In genomic region chr4:116221140-116221851, GRCm38 (mm10) we compare ENCODE assay signal across 8 mouse cellular contexts. TPM values are rescaled to one million over a fixed set of nuclear protein-coding genes. Genes with fewer than 3 reads are reported as not detected.
DNase-seq lines count a peak whose midpoint lies in the region; ATAC-seq and TF ChIP-seq lines count a peak whose summit lies in the region.

TSS of gene Pik3r3 (plus strand) at chr4:116221618.

- no peak for TF ChIP-seq CTCF in Patski (IDR thresholded peaks at IDR 0.05)

- CTCF ChIA-PET in Patski (lab: Charles Lee) = interaction anchor here (1.4 kb wide), 1 partner anchor 9 kb away, joined by 3 read pairs; no protein-coding TSS in a partner anchor

- H3K36me3 ChIP-seq in hindbrain, embryonic 13.5 days = no peaks in the 10 kb centered on the region

- peak within 1 kb of the TSS; percentile 77 for H3K4me3 ChIP-seq in hindbrain, embryonic 13.5 days

- peak; percentile 99 for ATAC-seq in Patski
- ATAC-seq in hindbrain, embryonic 13.5 days (ENCODE audit: low FRiP score) = peak; percentile 99

- no peaks in the 10 kb centered on the region for H3K9me3 ChIP-seq in hindbrain, embryonic 13.5 days

- in situ Hi-C loops in Patski (cut with MboI; ENCODE audit: low pct_unique_long_range_greater_than_20kb) = no loop called here

- POLR2A ChIA-PET in Patski (lab: Charles Lee) = no interaction called here

- H3K27ac ChIP-seq in hindbrain, embryonic 13.5 days = peak within 1 kb of the TSS; percentile 100

- DNase-seq in Patski (ENCODE audit: low read depth, low spot score) = peak; percentile 88
- peak; percentile 99 for DNase-seq in cerebellum, postnatal 14 days
- peak; percentile 98 to 99 for DNase-seq in frontal cortex, postnatal 14 days (ENCODE audit: low spot score in 2 of 2)
- DNase-seq in layer of hippocampus, postnatal 25 days (ENCODE audit: extremely low spot score in 1 of 2, low spot score in 1 of 2) = peak; percentile 97 to 99
- peak; percentile 99 for DNase-seq in lung, postnatal 25 days (ENCODE audit: low spot score)
- DNase-seq in retina, embryonic 14.5 days (ENCODE audit: low spot score) = peak; percentile 99
- DNase-seq in thymus, postnatal 4 days = peak; percentile 96

- peak within 1 kb of the TSS; percentile 56 for H3K4me2 ChIP-seq in hindbrain, embryonic 13.5 days

- peaks cover 14% of the 10 kb centered on the region for H3K4me1 ChIP-seq in hindbrain, embryonic 13.5 days (replicated peaks)

- under 1% methylated on average over 53 of the region's 53 CpGs for WGBS in hindbrain, embryonic 13.5 days

- no peaks in the 10 kb centered on the region for H3K27me3 ChIP-seq in Patski
- H3K27me3 ChIP-seq in hindbrain, embryonic 13.5 days = no peaks in the 10 kb centered on the region

- H3K9ac ChIP-seq in hindbrain, embryonic 13.5 days = peak within 1 kb of the TSS; percentile 93

RNA-seq across cellular contexts. Expression of gene Pik3r3, which starts in this region (rescaled TPM):
- polyA plus RNA-seq in Patski (2021) = 15.6 TPM
- 86.2 and 86.4 TPM in 2 replicates for polyA plus RNA-seq in hindbrain, embryonic 13.5 days (2015; fragmentation: Nextera tagmentation; extraction: Ambion mirVana)
- total RNA-seq in layer of hippocampus, postnatal 25 days (2021) = 10 to 100 TPM; 40.1 to 41.7 TPM

Comparison
In these comparisons a context has a peak if more than half of its experiments do, and no peak if none do; other contexts are left out.
1. Peak in every context shown above with its lines: DNase-seq, ATAC-seq, H3K4me3 ChIP-seq and H3K27ac ChIP-seq.